Mouse (Mus musculus): ENCODE measurements around the gene Oas1e.

GRCm38 (mm10) chr5:120813023-120813422 is 17.7 kb upstream of the Oas1e start:
- TF ChIP-seq CTCF (IDR thresholded peaks at IDR 0.05; ENCODE audit: low read depth) (no peak), EP300 (optimal IDR thresholded peaks at IDR 0.05) (no peak)

All from stomach, postnatal 0 days (tissue).